In genomic region chr12:111518391-111518790, GRCm38 (mm10) we compare ENCODE assay signal across 25 mouse cellular contexts. TPM values are rescaled to one million over a fixed set of nuclear protein-coding genes. Genes with fewer than 3 reads are reported as not detected.
A peak's percentile ranks its signal among the peaks of the same experiment; 100 is the strongest.
DNase-seq lines count a peak whose midpoint lies in the region; ATAC-seq and TF ChIP-seq lines count a peak whose summit lies in the region.
"Had no signal": no experiment of that assay in that cellular context is flagged by ENCODE, and none has a peak within 500 bp of the region (broad histone marks: within the 10 kb centered on the region; RNA-seq: fewer than 3 reads in every experiment).

No protein-coding gene starts in this region.

- 86% methylated on average over 9 of the region's 9 CpGs for WGBS in heart, embryonic 10.5 days
- WGBS in intestine, embryonic 16.5 days, result 83% methylated on average over 9 of the region's 9 CpGs
- WGBS in liver, embryonic 14.5 days (ENCODE audit: insufficient replicate concordance), result 39% methylated on average over 9 of the region's 9 CpGs
- WGBS in forebrain, embryonic 10.5 days, result 92% methylated on average over 9 of the region's 9 CpGs
- WGBS in hindbrain, postnatal 0 days, result 89% methylated on average over 9 of the region's 9 CpGs

- DNase-seq in heart, embryonic 10.5 days (ENCODE audit: low spot score), result peak; percentile 61
- no peak for DNase-seq in heart, postnatal 10 days
- DNase-seq in G1E (ENCODE audit: low spot score), result no peak
- DNase-seq in liver, embryonic 14.5 days (ENCODE audit: low read depth in 3 of 3, low spot score in 3 of 3), result peak in 1 of 3 experiments; percentile 58
- DNase-seq in forebrain, embryonic 10.5 days (ENCODE audit: extremely low spot score, low spot score), result no peak
- no peak for DNase-seq in cerebellum, adult 18-20 months
- no peak for DNase-seq in hindbrain, postnatal 0 days (ENCODE audit: low spot score)
- DNase-seq: adrenal gland, postnatal 25 days; cerebellum, postnatal 10 days; gastrocnemius, adult 2 months; kidney, adult 2 months; layer of hippocampus, postnatal 36 days; right cerebral cortex, adult 18-20 months; right cerebral cortex, postnatal 4 days; thymus, postnatal 25 days had no signal

- H3K4me1 ChIP-seq in heart, embryonic 10.5 days, result peaks cover 11% of the 10 kb centered on the region; the same call in 1 of the 2 replicates
- peaks cover 65% of the 10 kb centered on the region for H3K4me1 ChIP-seq in G1E (ENCODE audit: insufficient read depth, low read depth, low read length)
- H3K4me1 ChIP-seq in intestine, embryonic 16.5 days (ENCODE audit: control insufficient read depth, insufficient read depth, low read length), result no peaks in the 10 kb centered on the region
- H3K4me1 ChIP-seq in liver, embryonic 14.5 days (replicated peaks; ENCODE audit: control insufficient read depth in 2 of 2, insufficient read depth in 2 of 2, low read length in 1 of 2), result peaks cover 50 to 55% of the 10 kb centered on the region in 2 experiments
- no peaks in the 10 kb centered on the region for H3K4me1 ChIP-seq in forebrain, embryonic 10.5 days
- 0 out of 2 replicates have a peak, but pooled peaks cover 6% of the 10 kb centered on the region for H3K4me1 ChIP-seq in hindbrain, postnatal 0 days (ENCODE audit: insufficient read depth, low read length)
- H3K4me1 ChIP-seq: limb, embryonic 13.5 days; midbrain, embryonic 12.5 days had no signal

- no peaks in the 10 kb centered on the region for H3K27me3 ChIP-seq in heart, embryonic 10.5 days (ENCODE audit: insufficient read depth, poor library complexity, severe bottlenecking)
- 0 out of 2 replicates have a peak, but pooled peaks cover under 1% of the 10 kb centered on the region for H3K27me3 ChIP-seq in G1E (ENCODE audit: insufficient read depth, low read length)
- H3K27me3 ChIP-seq in intestine, embryonic 16.5 days (replicated peaks; ENCODE audit: control insufficient read depth, insufficient read depth, low read length), result no peaks in the 10 kb centered on the region
- no peaks in the 10 kb centered on the region for H3K27me3 ChIP-seq in liver, embryonic 14.5 days (ENCODE audit: control insufficient read depth, insufficient read depth, low read length)
- H3K27me3 ChIP-seq in forebrain, embryonic 10.5 days (ENCODE audit: poor library complexity, severe bottlenecking), result no peaks in the 10 kb centered on the region
- no peaks in the 10 kb centered on the region for H3K27me3 ChIP-seq in hindbrain, postnatal 0 days (ENCODE audit: insufficient read depth, low read length)
- H3K27me3 ChIP-seq: limb, embryonic 13.5 days; midbrain, embryonic 12.5 days; neural tube, embryonic 15.5 days had no signal

- no peak overlapping the region for H3K9ac ChIP-seq in intestine, embryonic 16.5 days (ENCODE audit: low read depth, low read length)
- peak overlapping the region; percentile 78 for H3K9ac ChIP-seq in liver, embryonic 14.5 days (replicated peaks)
- H3K9ac ChIP-seq in hindbrain, postnatal 0 days (replicated peaks; ENCODE audit: low read length), result no peak overlapping the region
- H3K9ac ChIP-seq: limb, embryonic 13.5 days; midbrain, embryonic 12.5 days; neural tube, embryonic 15.5 days had no signal

- intact Hi-C loops in heart, postnatal 10 days (cut with DNase I), result no loop called here

- H3K27ac ChIP-seq in heart, embryonic 10.5 days, result no peak overlapping the region
- H3K27ac ChIP-seq in intestine, embryonic 16.5 days (ENCODE audit: low read length), result no peak overlapping the region
- H3K27ac ChIP-seq in liver, embryonic 14.5 days, result peak overlapping the region; percentile 100
- H3K27ac ChIP-seq in forebrain, embryonic 10.5 days, result no peak overlapping the region
- H3K27ac ChIP-seq in hindbrain, postnatal 0 days, result no peak overlapping the region
- H3K27ac ChIP-seq: gastrocnemius, adult 2 months; kidney, postnatal 0 days; layer of hippocampus, adult 2 months; limb, embryonic 13.5 days; midbrain, embryonic 12.5 days; neural tube, embryonic 15.5 days had no signal

- TF ChIP-seq EP300 in liver, embryonic 14.5 days (IDR thresholded peaks at IDR 0.05; ENCODE audit: low read depth), result no peak

- no peaks in the 10 kb centered on the region for H3K36me3 ChIP-seq in heart, embryonic 10.5 days
- H3K36me3 ChIP-seq in G1E (replicated peaks), result no peaks in the 10 kb centered on the region
- H3K36me3 ChIP-seq in intestine, embryonic 16.5 days (ENCODE audit: control insufficient read depth, insufficient read depth, low read length), result no peaks in the 10 kb centered on the region
- H3K36me3 ChIP-seq in liver, embryonic 14.5 days (replicated peaks; ENCODE audit: control insufficient read depth, insufficient read depth, low read depth), result no peaks in the 10 kb centered on the region
- H3K36me3 ChIP-seq in forebrain, embryonic 10.5 days (replicated peaks), result no peaks in the 10 kb centered on the region
- no peaks in the 10 kb centered on the region for H3K36me3 ChIP-seq in hindbrain, postnatal 0 days (ENCODE audit: insufficient read depth, low read length)
- H3K36me3 ChIP-seq: limb, embryonic 13.5 days; midbrain, embryonic 12.5 days; neural tube, embryonic 15.5 days had no signal

- H3K4me2 ChIP-seq in intestine, embryonic 16.5 days (ENCODE audit: low read depth, low read length), result no peak overlapping the region
- H3K4me2 ChIP-seq in liver, embryonic 14.5 days (ENCODE audit: low read depth), result peak overlapping the region; percentile 84
- no peak overlapping the region for H3K4me2 ChIP-seq in hindbrain, postnatal 0 days (ENCODE audit: low read depth, low read length)
- H3K4me2 ChIP-seq: limb, embryonic 13.5 days; midbrain, embryonic 12.5 days; neural tube, embryonic 15.5 days had no signal

- no peak for TF ChIP-seq CTCF in G1E (IDR thresholded peaks at IDR 0.05; ENCODE audit: low read depth, low read length)
- TF ChIP-seq CTCF in liver, embryonic 14.5 days (IDR thresholded peaks at IDR 0.05; ENCODE audit: low read depth), result no peak
- TF ChIP-seq CTCF in hindbrain, postnatal 0 days (IDR thresholded peaks at IDR 0.05; ENCODE audit: low read depth), result no peak

- ATAC-seq in G1E (ENCODE audit: extremely low read depth, insufficient number of reproducible peaks, low FRiP score, poor library complexity, severe bottlenecking), result peak; percentile 6; the same call in 1 of the 2 replicates
- ATAC-seq in intestine, embryonic 16.5 days, result peak; percentile 65; the same call in 1 of the 2 replicates
- peak; percentile 66 for ATAC-seq in liver, embryonic 14.5 days (ENCODE audit: insufficient read depth)
- ATAC-seq in hindbrain, postnatal 0 days, result no peak
- ATAC-seq: forebrain, embryonic 14.5 days; hindbrain, embryonic 16.5 days; lung, postnatal 0 days had no signal

- H3K4me3 ChIP-seq in heart, embryonic 10.5 days, result no peak overlapping the region
- H3K4me3 ChIP-seq in G1E (ENCODE audit: low read depth, low read length), result peak overlapping the region; percentile 42; the same call in 1 of the 2 replicates
- H3K4me3 ChIP-seq in intestine, embryonic 16.5 days (ENCODE audit: low read length), result no peak overlapping the region
- peak overlapping the region; percentile 26 to 49 for H3K4me3 ChIP-seq in liver, embryonic 14.5 days (ENCODE audit: insufficient read depth in 1 of 2, low read depth in 2 of 2, low read length in 2 of 2)
- H3K4me3 ChIP-seq in forebrain, embryonic 10.5 days, result no peak overlapping the region
- no peak overlapping the region for H3K4me3 ChIP-seq in hindbrain, postnatal 0 days (ENCODE audit: low read length)
- H3K4me3 ChIP-seq: gastrocnemius, adult 2 months; layer of hippocampus, adult 2 months; limb, embryonic 13.5 days; midbrain, embryonic 12.5 days; neural tube, embryonic 15.5 days had no signal

- 0 out of 2 replicates have a peak, but pooled peaks cover 4% of the 10 kb centered on the region for H3K9me3 ChIP-seq in heart, embryonic 10.5 days
- peaks cover 9% of the 10 kb centered on the region for H3K9me3 ChIP-seq in G1E (replicated peaks)
- H3K9me3 ChIP-seq in intestine, embryonic 16.5 days (ENCODE audit: control insufficient read depth, low read length), result no peaks in the 10 kb centered on the region
- peaks cover 5% of the 10 kb centered on the region for H3K9me3 ChIP-seq in liver, embryonic 14.5 days (ENCODE audit: control insufficient read depth, low read length)
- peaks cover 14% of the 10 kb centered on the region for H3K9me3 ChIP-seq in forebrain, embryonic 10.5 days
- H3K9me3 ChIP-seq in hindbrain, postnatal 0 days (ENCODE audit: low read length), result 0 out of 2 replicates have a peak, but pooled peaks cover 2% of the 10 kb centered on the region

RNA-seq across cellular contexts. Expression of gene Eif5, which starts 19.4 kb away (rescaled TPM):
- polyA plus RNA-seq in heart, embryonic 10.5 days (2016; fragmentation: Nextera tagmentation; extraction: Ambion mirVana), result 506 and 616 TPM in 2 replicates
- total RNA-seq in heart, postnatal 10 days (2021), result 100 to 1,000 TPM; 196 to 199 TPM
- total RNA-seq in G1E (2014; fragmentation: Nextera tagmentation), result 512 and 637 TPM in 2 replicates
- total RNA-seq in G1E (2017), result 260 and 285 TPM in 2 replicates
- polyA plus RNA-seq in G1E (2012), result 107 and 121 TPM in 2 replicates
- polyA plus RNA-seq in intestine, embryonic 16.5 days (2015; fragmentation: Nextera tagmentation; extraction: Ambion mirVana), result 523 and 531 TPM in 2 replicates
- polyA plus RNA-seq in liver, embryonic 14.5 days (2012; rRNA removed), result 64.1 and 112 TPM in 2 replicates
- polyA plus RNA-seq in liver, embryonic 14.5 days (2014; fragmentation: Nextera tagmentation; extraction: Ambion mirVana), result 411 and 432 TPM in 2 replicates
- polyA plus RNA-seq in forebrain, embryonic 10.5 days (2016; fragmentation: Nextera tagmentation; extraction: Ambion mirVana), result 740 and 785 TPM in 2 replicates
- 197 and 343 TPM in 2 replicates for total RNA-seq in hindbrain, postnatal 0 days (2014; rRNA removed)
- 576 and 621 TPM in 2 replicates for polyA plus RNA-seq in hindbrain, postnatal 0 days (2015; fragmentation: Nextera tagmentation; extraction: Ambion mirVana)

RNA-seq across cellular contexts. Expression of gene Gm266, which starts 32.8 kb away (rescaled TPM):
- polyA plus RNA-seq in heart, embryonic 10.5 days (2016; fragmentation: Nextera tagmentation; extraction: Ambion mirVana), result 4.6 and 15.2 TPM in 2 replicates
- 1 to 10 TPM; 2.2 to 2.4 TPM for total RNA-seq in heart, postnatal 10 days (2021)
- total RNA-seq in G1E (2014; fragmentation: Nextera tagmentation) (not detected in 2 replicates), G1E (2017) (0.11 TPM in 1 of 2 replicates, not detected in the other)
- polyA plus RNA-seq in G1E (2012), result not detected in 2 replicates
- 11.7 and 12.2 TPM in 2 replicates for polyA plus RNA-seq in intestine, embryonic 16.5 days (2015; fragmentation: Nextera tagmentation; extraction: Ambion mirVana)
- 0.61 and 0.91 TPM in 2 replicates for polyA plus RNA-seq in liver, embryonic 14.5 days (2012; rRNA removed)
- polyA plus RNA-seq in liver, embryonic 14.5 days (2014; fragmentation: Nextera tagmentation; extraction: Ambion mirVana), result 0.42 and 0.53 TPM in 2 replicates
- polyA plus RNA-seq in forebrain, embryonic 10.5 days (2016; fragmentation: Nextera tagmentation; extraction: Ambion mirVana), result 7.1 and 9.8 TPM in 2 replicates
- total RNA-seq in hindbrain, postnatal 0 days (2014; rRNA removed), result 11.5 and 22.1 TPM in 2 replicates
- 11.8 TPM in 2 replicates for polyA plus RNA-seq in hindbrain, postnatal 0 days (2015; fragmentation: Nextera tagmentation; extraction: Ambion mirVana)
- total RNA-seq: adrenal gland, postnatal 25 days; hematopoietic stem cell, adult 5-6 weeks had no signal

RNA-seq across cellular contexts. Expression of gene Mark3, which starts 55.9 kb away (rescaled TPM):
- polyA plus RNA-seq in heart, embryonic 10.5 days (2016; fragmentation: Nextera tagmentation; extraction: Ambion mirVana), result 38.1 and 47.9 TPM in 2 replicates
- 10 to 100 TPM; 71.0 to 71.7 TPM for total RNA-seq in heart, postnatal 10 days (2021)
- 223 and 248 TPM in 2 replicates for total RNA-seq in G1E (2014; fragmentation: Nextera tagmentation)
- 142 and 145 TPM in 2 replicates for total RNA-seq in G1E (2017)
- polyA plus RNA-seq in G1E (2012), result 21.3 and 23.3 TPM in 2 replicates
- polyA plus RNA-seq in intestine, embryonic 16.5 days (2015; fragmentation: Nextera tagmentation; extraction: Ambion mirVana), result 13.4 and 14.2 TPM in 2 replicates
- polyA plus RNA-seq in liver, embryonic 14.5 days (2012; rRNA removed), result 14.6 and 24.6 TPM in 2 replicates
- polyA plus RNA-seq in liver, embryonic 14.5 days (2014; fragmentation: Nextera tagmentation; extraction: Ambion mirVana), result 18.0 and 19.5 TPM in 2 replicates
- polyA plus RNA-seq in forebrain, embryonic 10.5 days (2016; fragmentation: Nextera tagmentation; extraction: Ambion mirVana), result 42.1 and 44.8 TPM in 2 replicates
- 116 and 128 TPM in 2 replicates for total RNA-seq in hindbrain, postnatal 0 days (2014; rRNA removed)
- polyA plus RNA-seq in hindbrain, postnatal 0 days (2015; fragmentation: Nextera tagmentation; extraction: Ambion mirVana), result 38.4 and 41.0 TPM in 2 replicates

Comparison
In these comparisons a context has a peak if more than half of its experiments do, and no peak if none do; other contexts are left out.
1. H3K4me3 ChIP-seq: peak in G1E (single experiment) and liver, embryonic 14.5 days (2 of 2); none in heart, embryonic 10.5 days (single experiment), intestine, embryonic 16.5 days (single experiment), forebrain, embryonic 10.5 days (single experiment) and hindbrain, postnatal 0 days (single experiment).